Mouse (Mus musculus) megakaryocyte, embryonic 14.5 days (primary cell): ENCODE data around the gene Lrrc14b.

Experiments used
- FLI1 ChIP-seq: IDR thresholded peaks from 2 replicates; pipeline ENCODE4 v1.6.1; 2012; ENCODE audit warnings: low read length, inconsistent platforms, mixed read lengths
- GATA1 ChIP-seq: IDR thresholded peaks from 3 replicates; pipeline ENCODE4 v1.6.1; 2012; ENCODE audit warnings: mixed read lengths, low read length, inconsistent platforms, borderline replicate concordance

GRCm38 (mm10) chr13:74362218-74362617 is 1.6 kb downstream of the Lrrc14b start:
- TF ChIP-seq GATA1 = no peak
- no peak for TF ChIP-seq FLI1
